Mouse (Mus musculus): ENCODE data around the gene Abi2. TPM values are rescaled to one million over a fixed set of nuclear protein-coding genes. Genes with fewer than 3 reads are reported as not detected.
A peak's percentile ranks its signal among the peaks of the same experiment; 100 is the strongest.

The Abi2 gene
- 67.3 and 73.0 TPM in 2 replicates for polyA plus RNA-seq (2015; fragmentation: Nextera tagmentation; extraction: Ambion mirVana)

DNA sequence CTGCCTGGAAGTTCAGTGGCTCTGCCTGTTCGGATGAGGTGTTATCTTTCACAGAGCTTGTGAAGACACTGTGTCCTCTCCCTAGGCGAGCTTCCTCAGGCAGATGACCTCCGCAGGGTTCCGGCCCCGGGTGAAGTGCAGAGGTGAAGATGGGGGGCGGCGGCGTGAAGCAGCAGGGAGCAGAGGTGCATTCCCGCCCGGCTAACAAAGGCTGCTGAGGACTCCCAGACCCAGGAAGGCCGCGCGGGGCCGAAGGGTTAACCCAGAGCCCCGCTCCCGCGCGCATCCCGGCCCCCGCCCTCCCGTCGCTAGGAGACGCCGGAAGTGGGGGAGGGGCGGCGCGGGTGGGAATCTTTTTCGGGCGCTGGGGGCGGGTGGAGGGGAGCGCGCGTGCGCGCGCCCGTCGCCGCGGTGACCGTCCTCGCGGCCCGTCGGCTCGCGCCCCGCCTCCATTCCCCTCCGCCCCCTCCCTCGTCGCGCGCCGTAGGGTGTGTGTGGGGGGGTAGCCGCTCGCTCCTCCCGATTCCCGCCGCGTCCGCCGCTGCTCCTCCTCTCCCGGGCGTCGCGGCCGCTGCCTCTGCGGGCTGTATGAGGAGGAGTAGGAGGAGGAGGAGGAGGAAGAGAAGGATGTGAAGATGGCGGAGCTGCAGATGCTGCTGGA, at the start of gene Abi2:
Abi2 (plus strand) TSS at position 452 of the 661 bp plus-strand sequence.
- peak; percentile 93 for ATAC-seq (ENCODE audit: low FRiP score)
- Histone ChIP-seq H3K9me3 (replicated peaks) (no peaks in the 10 kb centered on the region), H3K4me1 (peaks cover 22% of the 10 kb centered on the region), H3K9ac (replicated peaks) (peak within 1 kb of the TSS; percentile 96), H3K4me2 (peak within 1 kb of the TSS; percentile 62), H3K27me3 (replicated peaks) (no peaks in the 10 kb centered on the region), H3K36me3 (no peaks in the 10 kb centered on the region), H3K4me3 (replicated peaks) (peak within 1 kb of the TSS; percentile 91), H3K27ac (replicated peaks) (peak within 1 kb of the TSS; percentile 98)
- WGBS, result under 1% methylated on average over 55 of the region's 69 CpGs

DNA sequence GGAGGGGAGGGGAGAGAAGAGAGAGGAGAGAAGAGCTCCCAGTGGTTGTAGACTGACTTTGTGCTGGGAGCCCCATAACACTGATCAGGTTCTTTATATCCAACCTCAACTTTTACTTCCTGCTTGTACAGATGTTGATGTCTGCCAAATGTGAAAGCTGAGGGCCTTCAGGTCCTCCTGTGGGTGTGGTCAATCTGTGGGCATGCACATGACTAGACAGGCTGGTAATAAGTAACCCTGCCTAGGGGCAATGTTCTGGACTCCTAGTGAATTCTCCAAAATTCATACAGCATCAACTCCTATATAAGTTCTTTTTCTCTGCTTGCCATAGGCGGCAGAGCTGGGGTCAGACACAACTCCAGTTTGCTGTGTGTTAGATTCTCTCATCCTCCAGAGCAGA, 47.8 kb upstream of the Abi2 start:
- Histone ChIP-seq H3K27ac (replicated peaks) (no peak overlapping the region), H3K9me3 (replicated peaks) (no peaks in the 10 kb centered on the region), H3K36me3 (no peaks in the 10 kb centered on the region), H3K4me1 (no peaks in the 10 kb centered on the region), H3K27me3 (replicated peaks) (no peaks in the 10 kb centered on the region), H3K9ac (replicated peaks) (no peak overlapping the region), H3K4me2 (no peak overlapping the region), H3K4me3 (replicated peaks) (no peak overlapping the region)
- no peak for ATAC-seq (ENCODE audit: low FRiP score)
- 83% methylated on average over 1 of the region's 1 CpGs for WGBS

DNA sequence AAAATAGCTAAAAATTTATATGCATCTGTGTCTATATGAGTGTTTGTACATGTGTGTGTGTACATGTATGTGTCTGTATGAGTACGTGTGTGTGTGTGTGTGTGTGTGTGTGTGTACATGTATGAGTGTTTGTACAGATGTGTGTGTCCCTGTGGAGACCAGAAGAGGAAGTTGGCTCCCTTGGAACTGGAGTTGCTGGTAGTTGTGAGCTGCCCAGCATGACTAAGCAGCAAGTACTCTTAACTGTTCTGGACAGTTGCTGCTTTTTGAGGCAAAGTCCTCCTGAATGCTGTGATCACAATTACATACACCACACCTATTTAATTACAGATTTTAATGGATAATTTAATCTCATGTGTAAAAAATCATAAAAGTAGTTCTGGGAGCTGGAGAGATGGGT, 32.9 kb upstream of the Abi2 start:
- no peaks in the 10 kb centered on the region for H3K27me3 ChIP-seq (replicated peaks)
- no peaks in the 10 kb centered on the region for H3K9me3 ChIP-seq (replicated peaks)
- no peak overlapping the region for H3K27ac ChIP-seq (replicated peaks)
- peaks cover 5% of the 10 kb centered on the region for H3K36me3 ChIP-seq
- no peak overlapping the region for H3K4me2 ChIP-seq
- 93% methylated on average over 1 of the region's 1 CpGs for WGBS
- H3K4me3 ChIP-seq (replicated peaks), result no peak overlapping the region
- no peak overlapping the region for H3K9ac ChIP-seq (replicated peaks)
- no peaks in the 10 kb centered on the region for H3K4me1 ChIP-seq
- no peak for ATAC-seq (ENCODE audit: low FRiP score)

- Histone ChIP-seq H3K4me3 (replicated peaks) (no peak overlapping the region), H3K36me3 (0 out of 2 replicates have a peak, but pooled peaks cover 3% of the 10 kb centered on the region), H3K9me3 (replicated peaks) (no peaks in the 10 kb centered on the region), H3K4me2 (no peak overlapping the region), H3K27ac (replicated peaks) (no peak overlapping the region), H3K9ac (replicated peaks) (no peak overlapping the region), H3K4me1 (no peaks in the 10 kb centered on the region), H3K27me3 (replicated peaks) (no peaks in the 10 kb centered on the region)
- no peak for ATAC-seq (ENCODE audit: low FRiP score)
- WGBS, result 99% methylated on average over 3 of the region's 3 CpGs
Observed at GRCm38 (mm10) chr1:60381910-60382309, 27.5 kb upstream of the Abi2 start.

- no peaks in the 10 kb centered on the region for H3K36me3 ChIP-seq
- no peak overlapping the region for H3K4me3 ChIP-seq (replicated peaks)
- no peaks in the 10 kb centered on the region for H3K27me3 ChIP-seq (replicated peaks)
- no peak overlapping the region for H3K27ac ChIP-seq (replicated peaks)
- 97% methylated on average over 1 of the region's 1 CpGs for WGBS
- H3K9me3 ChIP-seq (replicated peaks), result no peaks in the 10 kb centered on the region
- no peak for ATAC-seq (ENCODE audit: low FRiP score)
- no peak overlapping the region for H3K9ac ChIP-seq (replicated peaks)
- H3K4me2 ChIP-seq, result no peak overlapping the region
- peaks cover 9% of the 10 kb centered on the region for H3K4me1 ChIP-seq
Observed at GRCm38 (mm10) chr1:60404848-60405247, 4.6 kb upstream of the Abi2 start.

DNA sequence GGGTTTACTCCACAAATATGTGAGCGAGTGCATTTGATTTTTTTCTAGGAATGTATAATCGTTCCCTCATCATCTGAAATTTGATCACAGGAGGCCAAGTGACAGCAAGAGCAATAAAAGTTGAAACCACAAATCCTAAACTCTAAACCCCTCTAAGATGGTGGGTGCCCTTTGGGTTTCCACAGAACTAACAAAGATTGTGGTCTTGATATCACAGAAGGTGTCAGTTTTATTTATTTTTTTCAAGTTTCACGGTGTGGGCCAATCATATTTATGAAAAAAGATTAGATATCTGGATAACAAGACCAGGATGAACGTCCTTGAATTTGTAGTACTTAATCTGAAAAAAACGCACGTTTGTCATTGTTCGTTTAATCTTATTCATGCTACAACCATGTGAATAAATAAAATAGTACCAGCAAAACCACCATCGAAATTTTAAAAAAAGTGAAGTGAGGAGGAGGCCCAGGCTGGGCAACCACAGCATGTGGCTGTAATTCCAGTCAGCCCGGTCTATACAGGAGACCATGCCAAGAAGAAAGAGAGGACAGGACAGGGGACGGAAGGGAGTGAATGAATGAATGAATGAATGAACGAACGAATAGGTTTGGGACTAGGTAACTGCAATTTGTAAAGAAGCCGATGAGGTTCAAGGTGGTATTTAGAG, 785 bp upstream of the Abi2 start:
- ATAC-seq (ENCODE audit: low FRiP score), result peak; percentile 56

GRCm38 (mm10) chr1:60409928-60410817, 754 bp downstream of the Abi2 start:
- ATAC-seq (ENCODE audit: low FRiP score), result peak; percentile 80
- Histone ChIP-seq H3K9ac (replicated peaks) (peak overlapping the region; percentile 96), H3K4me2 (peak overlapping the region; percentile 62), H3K4me1 (peaks cover 22% of the 10 kb centered on the region), H3K9me3 (replicated peaks) (no peaks in the 10 kb centered on the region), H3K36me3 (no peaks in the 10 kb centered on the region), H3K4me3 (replicated peaks) (peak overlapping the region; percentile 91), H3K27ac (replicated peaks) (peak overlapping the region; percentile 98), H3K27me3 (replicated peaks) (no peaks in the 10 kb centered on the region)
- WGBS, result 2% methylated on average over 39 of the region's 54 CpGs

More for the DNA sequence above, 785 bp upstream of the Abi2 start:
- no peaks in the 10 kb centered on the region for H3K36me3 ChIP-seq
- peak overlapping the region; percentile 62 for H3K4me2 ChIP-seq
- peaks cover 22% of the 10 kb centered on the region for H3K4me1 ChIP-seq
- peak overlapping the region; percentile 98 for H3K27ac ChIP-seq (replicated peaks)
- peak overlapping the region; percentile 91 for H3K4me3 ChIP-seq (replicated peaks)
- no peaks in the 10 kb centered on the region for H3K9me3 ChIP-seq (replicated peaks)
- peak overlapping the region; percentile 96 for H3K9ac ChIP-seq (replicated peaks)
- 19% methylated on average over 13 of the region's 13 CpGs for WGBS
- H3K27me3 ChIP-seq (replicated peaks), result no peaks in the 10 kb centered on the region

DNA sequence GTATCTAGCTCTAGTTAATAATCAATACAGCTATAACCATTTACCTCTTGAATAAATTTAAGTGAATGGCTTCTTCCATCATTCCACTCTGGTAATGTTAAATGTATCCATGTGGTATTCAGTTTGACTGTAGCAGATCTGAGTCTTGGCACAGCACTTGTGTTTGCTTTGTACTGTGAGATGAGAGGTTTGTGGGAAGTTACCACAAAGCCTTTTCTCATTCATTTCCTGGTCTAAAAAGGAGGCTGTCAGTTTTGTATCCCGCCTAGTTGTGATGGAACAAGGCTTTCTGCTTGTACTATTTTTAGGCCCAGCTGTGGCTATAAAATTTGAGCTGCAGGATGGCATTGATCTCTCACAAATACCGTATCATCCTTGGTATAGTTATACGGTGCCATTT, 7.3 kb downstream of the Abi2 start:
- ATAC-seq (ENCODE audit: low FRiP score), result no peak
- Histone ChIP-seq H3K9ac (replicated peaks) (no peak overlapping the region), H3K36me3 (no peaks in the 10 kb centered on the region), H3K4me2 (no peak overlapping the region), H3K4me3 (replicated peaks) (no peak overlapping the region), H3K9me3 (replicated peaks) (no peaks in the 10 kb centered on the region), H3K27me3 (replicated peaks) (no peaks in the 10 kb centered on the region), H3K4me1 (peaks cover 10% of the 10 kb centered on the region), H3K27ac (replicated peaks) (0 out of 2 replicates have a peak overlapping the region, but pooled peaks have one; percentile 18)
- WGBS, result 69% methylated on average over 3 of the region's 3 CpGs

DNA sequence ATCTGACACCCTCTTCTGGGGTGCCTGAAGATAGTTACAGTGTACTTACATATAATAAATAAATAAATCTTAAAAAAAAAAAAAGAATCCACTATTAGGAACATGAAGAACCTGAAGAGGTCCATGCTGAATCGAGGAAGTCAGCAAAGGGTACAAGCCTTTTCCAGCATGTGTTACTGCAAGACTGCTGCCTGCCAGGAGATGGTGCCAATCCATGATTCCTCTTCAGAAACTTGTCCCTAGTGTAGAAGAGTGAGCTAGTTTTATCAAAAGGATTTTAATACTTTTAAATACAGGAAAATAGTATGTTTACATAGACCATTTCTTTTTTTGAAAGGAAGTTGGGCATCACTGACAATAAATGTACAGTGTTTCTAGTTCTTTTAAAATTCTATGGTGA, 14.5 kb downstream of the Abi2 start:
- 91% methylated on average over 1 of the region's 1 CpGs for WGBS
- H3K9ac ChIP-seq (replicated peaks), result no peak overlapping the region
- no peak overlapping the region for H3K4me2 ChIP-seq
- no peaks in the 10 kb centered on the region for H3K27me3 ChIP-seq (replicated peaks)
- H3K4me1 ChIP-seq, result 0 out of 2 replicates have a peak, but pooled peaks cover 2% of the 10 kb centered on the region
- no peaks in the 10 kb centered on the region for H3K36me3 ChIP-seq
- no peak overlapping the region for H3K4me3 ChIP-seq (replicated peaks)
- no peak for ATAC-seq (ENCODE audit: low FRiP score)
- no peak overlapping the region for H3K27ac ChIP-seq (replicated peaks)
- no peaks in the 10 kb centered on the region for H3K9me3 ChIP-seq (replicated peaks)

- WGBS, result 84% methylated on average over 2 of the region's 2 CpGs
- no peak overlapping the region for H3K4me2 ChIP-seq
- no peaks in the 10 kb centered on the region for H3K36me3 ChIP-seq
- H3K27ac ChIP-seq (replicated peaks), result no peak overlapping the region
- H3K9ac ChIP-seq (replicated peaks), result no peak overlapping the region
- no peak for ATAC-seq (ENCODE audit: low FRiP score)
- H3K4me1 ChIP-seq, result peaks cover 8% of the 10 kb centered on the region; the same call in 1 of the 2 replicates
- no peak overlapping the region for H3K4me3 ChIP-seq (replicated peaks)
- H3K27me3 ChIP-seq (replicated peaks), result no peaks in the 10 kb centered on the region
- no peaks in the 10 kb centered on the region; the same call in 1 of the 2 replicates for H3K9me3 ChIP-seq (replicated peaks)
Observed at GRCm38 (mm10) chr1:60428341-60428740, 18.9 kb downstream of the Abi2 start.

DNA sequence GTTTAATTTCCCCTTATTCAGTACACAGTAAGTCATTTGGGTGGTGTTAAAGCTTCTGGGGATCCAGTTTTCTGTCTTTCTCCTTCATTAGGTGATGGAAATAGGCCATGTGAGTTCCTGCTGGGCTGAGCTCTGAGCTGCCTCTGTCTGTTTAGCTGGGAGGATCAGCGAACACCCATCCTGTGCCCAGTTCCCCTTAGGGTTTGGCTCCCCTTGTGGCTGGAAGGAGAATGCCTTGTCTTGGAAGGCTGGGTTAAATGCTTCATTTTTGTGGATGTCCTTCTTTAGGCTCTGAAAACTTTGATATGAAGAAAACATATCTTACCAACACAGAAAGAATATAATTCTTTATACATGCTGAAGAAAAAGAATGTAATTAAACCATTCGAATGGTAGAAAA, 19.5 kb downstream of the Abi2 start:
- no peak overlapping the region for H3K9ac ChIP-seq (replicated peaks)
- WGBS, result 69% methylated on average over 2 of the region's 2 CpGs
- H3K27me3 ChIP-seq (replicated peaks), result no peaks in the 10 kb centered on the region
- H3K4me1 ChIP-seq, result peaks cover 8% of the 10 kb centered on the region; the same call in 1 of the 2 replicates
- H3K4me2 ChIP-seq, result no peak overlapping the region
- ATAC-seq (ENCODE audit: low FRiP score), result no peak
- no peak overlapping the region for H3K4me3 ChIP-seq (replicated peaks)
- H3K36me3 ChIP-seq, result no peaks in the 10 kb centered on the region
- no peak overlapping the region for H3K27ac ChIP-seq (replicated peaks)
- H3K9me3 ChIP-seq (replicated peaks), result no peaks in the 10 kb centered on the region; the same call in 1 of the 2 replicates
